Mouse (Mus musculus): ENCODE measurements around the gene St6gal2.
A peak's percentile ranks its signal among the peaks of the same experiment; 100 is the strongest.

- TF ChIP-seq POLR2A (IDR thresholded peaks at IDR 0.05; ENCODE audit: borderline replicate concordance, extremely low read depth, insufficient read depth, insufficient read length, poor library complexity, severe bottlenecking), result no peak
- TF ChIP-seq CTCF (IDR thresholded peaks at IDR 0.05; ENCODE audit: borderline replicate concordance, extremely low read depth, insufficient read depth, insufficient read length), result peak; percentile 45; the same call in 1 of the 2 replicates
Observed at GRCm38 (mm10) chr17:55477361-55477760, 32.2 kb downstream of the St6gal2 start.

Data from brain, embryonic 14.5 days (tissue).